Mouse (Mus musculus) T-helper 17 cell (primary cell): ENCODE measurements around the gene Tifab.

Experiments used
- in situ Hi-C, 2 experiments: fragments of 300-600 bp; cut with MboI, MseI; formaldehyde crosslinking; loops; 1 replicate in 1 of 2; 2 replicates in 1 of 2; pipeline ENCODE4 v1.15.1; 2025; ENCODE audit warnings: high pct_unique_total_duplicates in 2 of 2

The Tifab gene

DNA sequence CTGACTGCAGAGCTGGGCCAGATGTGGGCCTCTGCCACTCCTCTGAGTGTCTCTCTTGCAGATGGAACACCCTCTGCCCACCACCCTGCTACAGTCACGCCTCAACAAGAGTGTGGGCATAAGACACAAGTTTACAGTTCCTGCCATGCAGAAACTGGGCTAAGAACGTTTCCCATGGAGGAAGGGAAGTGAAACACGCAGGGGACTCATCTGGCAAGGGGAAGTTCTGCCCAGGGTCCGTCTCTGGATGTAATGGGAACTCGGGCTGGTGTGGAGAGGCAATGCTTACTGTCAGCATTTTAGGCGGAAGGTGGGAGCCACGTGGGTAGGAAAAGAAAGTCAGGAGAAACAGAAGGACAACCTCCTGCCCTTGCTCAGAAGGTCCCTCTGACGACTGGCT lies 2.7 kb upstream of the Tifab start:
- in situ Hi-C loops = no loop called here

DNA sequence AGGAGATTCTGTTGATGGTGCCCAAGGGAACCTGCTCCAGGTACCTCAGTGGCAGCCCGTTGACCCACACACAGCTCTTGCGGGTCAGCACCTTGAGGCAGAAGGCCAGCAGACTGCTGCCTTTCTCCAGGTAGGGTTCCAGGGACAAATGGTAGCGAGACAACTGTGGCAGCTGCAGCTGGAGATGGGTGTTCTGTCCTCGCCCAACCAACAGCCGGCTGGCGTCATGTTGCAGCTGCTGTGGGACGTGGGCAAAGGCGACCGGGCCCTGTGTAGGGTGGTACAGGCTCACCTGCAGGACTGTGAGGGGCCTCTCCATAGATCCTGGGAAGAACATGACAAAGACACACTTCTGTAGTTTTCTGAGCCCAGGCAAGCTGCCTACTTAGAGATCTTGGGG lies 2.4 kb downstream of the Tifab start:
- in situ Hi-C loops = no loop called here

DNA sequence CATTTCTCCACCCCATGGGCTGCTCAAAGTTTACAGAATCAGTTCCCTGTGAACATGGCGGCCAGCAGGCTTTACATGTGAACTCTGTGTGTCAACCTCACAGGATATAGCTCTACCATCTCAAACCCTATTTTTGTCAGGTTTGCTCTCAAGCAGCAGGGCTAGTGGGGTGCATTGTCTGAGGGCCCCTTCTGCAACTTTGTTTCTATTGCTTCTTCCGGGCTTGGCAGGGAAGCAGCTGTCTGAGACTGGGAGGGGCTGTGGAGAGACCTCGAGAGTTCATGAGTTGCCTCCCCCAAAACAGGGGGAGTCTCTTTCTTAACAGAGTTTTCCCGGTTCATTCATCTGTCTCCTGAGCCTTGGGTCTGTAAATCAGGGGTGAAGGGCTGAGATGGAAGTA lies 2.8 kb downstream of the Tifab start:
- in situ Hi-C loops = no loop called here

DNA sequence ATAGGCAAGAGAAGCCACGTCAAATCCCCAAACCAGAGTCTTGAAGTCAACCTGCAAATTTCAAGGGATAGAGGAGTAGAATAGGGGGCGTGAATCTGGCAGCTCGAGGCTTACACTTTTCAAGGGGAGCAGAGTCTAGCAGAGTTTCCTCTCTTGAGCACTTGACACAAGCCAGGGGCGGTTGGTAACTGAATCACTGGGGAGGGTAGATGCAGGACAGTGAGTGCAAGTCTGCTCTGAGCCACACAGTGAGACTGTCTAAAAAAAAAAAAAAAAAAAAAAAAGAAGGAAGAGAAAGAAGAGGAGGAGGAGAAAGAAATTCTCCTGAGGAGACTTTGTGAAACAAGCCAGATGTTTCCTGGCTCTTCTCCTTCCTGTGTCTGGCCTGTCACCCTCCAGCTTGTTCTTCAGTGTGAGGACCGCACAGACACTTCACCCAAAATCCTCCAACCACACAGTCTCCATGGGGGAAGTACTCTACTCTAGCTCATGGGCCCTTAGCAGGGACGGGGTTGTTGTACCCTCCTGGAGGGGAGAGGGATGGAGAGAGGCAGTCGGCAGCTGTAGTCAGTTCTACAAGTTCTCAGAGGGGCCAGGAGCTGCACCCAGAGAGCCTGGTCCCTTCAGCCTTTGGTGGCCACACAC lies 5.7 kb downstream of the Tifab start:
- in situ Hi-C loops = no loop called here

DNA sequence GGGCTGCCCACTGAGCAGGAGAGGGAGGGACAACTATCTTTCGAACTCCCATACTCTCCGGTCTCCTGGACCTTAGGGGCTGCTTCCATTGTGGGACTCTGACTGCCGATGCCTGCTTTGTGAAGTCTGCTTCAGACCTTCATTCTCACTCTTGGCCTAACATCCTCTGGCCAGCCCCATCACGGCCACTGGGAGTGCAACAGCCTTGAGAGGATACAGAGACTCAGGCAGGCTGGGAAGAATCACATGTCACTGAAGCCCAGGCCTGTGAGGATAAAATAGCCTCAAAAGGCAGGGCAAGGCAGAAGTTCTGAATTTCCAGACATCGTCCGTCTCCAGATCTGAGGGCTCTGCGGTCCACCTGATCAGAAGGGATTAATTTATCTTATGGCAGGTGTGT lies 6.6 kb downstream of the Tifab start:
- in situ Hi-C loops = no loop called here

DNA sequence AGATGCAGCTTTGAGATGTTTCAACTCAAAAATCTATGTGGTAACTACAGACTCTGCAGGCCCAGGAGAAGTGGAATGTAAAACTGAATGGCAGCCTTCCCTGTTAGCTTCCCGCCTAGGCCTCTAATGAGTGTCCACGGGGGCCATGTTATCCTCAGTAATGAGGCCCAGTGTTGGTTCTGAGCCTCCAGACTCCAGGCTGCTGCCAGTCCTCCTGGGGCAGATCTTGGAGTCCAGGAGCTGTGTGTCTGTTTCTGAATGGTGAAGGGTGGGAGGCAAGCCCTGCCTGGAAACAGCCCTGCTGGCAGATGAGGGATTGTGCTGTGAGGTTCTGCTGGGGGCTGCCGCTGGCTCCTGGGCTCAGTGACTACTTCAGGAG lies 10.3 kb downstream of the Tifab start:
- in situ Hi-C loops = no loop called here

DNA sequence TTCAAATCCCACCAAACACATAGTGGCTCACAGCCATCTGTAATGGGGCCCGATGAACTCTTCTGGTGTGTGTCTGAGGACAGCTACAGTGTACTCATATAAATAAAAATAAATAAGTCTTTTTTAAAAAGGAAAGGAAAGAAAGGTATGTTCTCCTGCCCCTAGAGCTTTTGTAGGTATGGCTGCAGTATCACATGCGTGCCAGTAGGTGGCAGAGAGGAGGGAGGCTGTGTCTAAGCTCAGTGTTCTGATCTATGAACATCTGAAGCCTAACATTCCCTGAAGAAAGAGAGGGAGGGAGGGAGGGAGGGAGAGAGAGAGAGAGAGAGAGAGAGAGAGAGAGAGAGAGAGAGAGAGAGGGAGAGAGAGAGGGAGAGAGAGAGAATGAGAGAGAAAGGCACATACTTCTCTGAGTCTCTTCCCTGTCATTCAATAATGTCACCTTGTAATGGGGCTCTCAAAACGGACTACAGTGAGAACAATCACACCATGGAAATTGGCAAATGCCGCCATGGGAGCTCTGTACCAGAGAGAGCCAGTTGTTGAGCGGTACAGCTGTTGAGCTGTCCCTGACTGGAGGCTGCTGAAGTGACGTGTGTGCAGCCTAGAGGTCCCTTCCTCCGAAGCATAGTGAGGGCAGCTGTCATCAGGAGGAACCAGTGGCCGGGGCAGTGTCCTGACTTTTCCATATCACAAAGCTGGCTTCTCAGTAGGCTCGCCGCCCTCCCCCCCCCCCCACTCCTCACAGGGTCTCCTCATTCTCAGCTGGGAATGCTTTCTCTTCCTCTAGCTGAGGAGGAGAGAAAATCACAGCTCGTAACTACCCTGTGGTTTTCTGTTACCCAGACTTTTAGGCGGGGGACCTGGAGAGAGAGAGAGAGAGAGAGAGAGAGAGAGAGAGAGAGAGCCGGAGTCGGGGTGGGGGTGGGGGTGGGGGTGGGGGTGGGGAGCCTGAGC lies 11.0 kb downstream of the Tifab start:
- in situ Hi-C loops = no loop called here

DNA sequence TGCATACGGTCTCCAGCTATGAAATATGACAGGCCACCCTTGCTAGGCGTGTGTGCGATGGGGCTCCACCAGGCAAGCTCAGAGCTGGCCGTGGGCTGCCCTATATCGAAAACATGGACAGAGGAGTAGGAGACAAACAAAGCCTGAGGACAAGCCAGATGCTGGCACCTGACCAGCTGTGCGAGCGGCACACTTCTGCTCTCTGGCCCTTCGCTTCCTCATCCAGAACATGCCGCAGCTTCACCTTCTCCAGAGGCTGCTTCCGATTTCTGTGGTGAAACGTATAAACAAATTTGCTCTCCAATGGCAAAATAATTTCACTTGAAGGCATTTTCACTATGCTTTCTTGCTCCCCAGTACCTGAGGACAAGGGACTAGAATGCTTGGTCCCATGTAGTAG lies 13.1 kb downstream of the Tifab start:
- in situ Hi-C loops = no loop called here

DNA sequence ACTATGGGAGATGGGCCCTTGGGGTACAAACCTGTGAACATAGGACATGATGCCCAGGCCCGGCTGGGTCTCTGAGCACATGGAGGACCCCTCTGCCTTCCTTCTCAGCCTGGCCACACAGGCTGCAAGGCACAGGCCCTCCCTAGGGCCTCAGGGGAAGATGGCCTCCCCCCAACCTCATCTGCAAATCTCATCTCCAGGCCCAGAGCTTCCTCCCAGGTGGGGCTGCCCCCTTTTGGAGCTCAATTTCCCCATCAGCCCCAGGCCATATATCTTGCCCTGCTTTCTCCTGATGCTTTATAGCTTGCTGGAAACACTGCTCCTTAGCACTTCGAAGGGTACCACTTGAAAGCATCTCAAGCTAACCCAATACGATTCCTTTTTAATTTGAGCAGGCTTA lies 14.3 kb downstream of the Tifab start:
- in situ Hi-C loops = no loop called here

DNA sequence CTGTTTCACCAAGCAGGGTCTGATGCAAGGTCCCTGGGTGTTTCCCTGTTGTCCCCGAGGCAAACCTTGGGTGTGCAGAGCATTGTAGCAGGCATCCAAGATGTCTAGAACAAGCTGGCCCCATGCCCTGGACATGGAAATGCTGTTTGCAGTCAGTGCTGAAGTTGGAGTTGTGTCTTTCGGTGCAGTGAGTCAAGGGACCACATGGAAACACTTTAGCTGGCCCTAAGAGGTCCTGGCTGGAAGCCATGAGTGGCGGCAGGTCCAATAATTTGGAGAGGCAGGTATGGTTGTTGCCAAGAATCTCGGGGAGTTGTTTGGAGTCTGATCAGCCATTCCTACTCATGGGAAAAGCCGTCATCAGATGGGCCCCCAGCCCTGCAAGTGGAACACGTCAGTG lies 14.9 kb downstream of the Tifab start:
- in situ Hi-C loops = no loop called here

DNA sequence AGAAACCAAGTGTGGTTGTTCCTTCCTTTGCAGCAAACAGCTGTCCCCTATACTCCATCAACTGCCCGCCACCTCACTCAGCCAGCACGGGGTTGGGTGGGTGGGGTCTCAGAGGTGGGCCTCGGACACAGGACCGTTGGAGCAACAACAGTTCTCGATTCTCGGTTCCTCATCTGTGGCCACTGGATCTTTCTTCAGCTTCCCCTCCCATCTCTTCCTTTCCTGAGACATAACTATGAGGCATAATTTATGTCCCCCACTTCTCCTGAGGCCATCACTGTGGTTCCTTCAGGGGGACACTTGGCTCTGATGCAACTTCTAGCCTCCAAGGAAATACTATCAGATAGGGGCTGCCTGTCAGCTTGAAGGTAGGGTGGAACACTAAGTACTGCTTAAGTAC lies 15.8 kb downstream of the Tifab start:
- in situ Hi-C loops = no loop called here

DNA sequence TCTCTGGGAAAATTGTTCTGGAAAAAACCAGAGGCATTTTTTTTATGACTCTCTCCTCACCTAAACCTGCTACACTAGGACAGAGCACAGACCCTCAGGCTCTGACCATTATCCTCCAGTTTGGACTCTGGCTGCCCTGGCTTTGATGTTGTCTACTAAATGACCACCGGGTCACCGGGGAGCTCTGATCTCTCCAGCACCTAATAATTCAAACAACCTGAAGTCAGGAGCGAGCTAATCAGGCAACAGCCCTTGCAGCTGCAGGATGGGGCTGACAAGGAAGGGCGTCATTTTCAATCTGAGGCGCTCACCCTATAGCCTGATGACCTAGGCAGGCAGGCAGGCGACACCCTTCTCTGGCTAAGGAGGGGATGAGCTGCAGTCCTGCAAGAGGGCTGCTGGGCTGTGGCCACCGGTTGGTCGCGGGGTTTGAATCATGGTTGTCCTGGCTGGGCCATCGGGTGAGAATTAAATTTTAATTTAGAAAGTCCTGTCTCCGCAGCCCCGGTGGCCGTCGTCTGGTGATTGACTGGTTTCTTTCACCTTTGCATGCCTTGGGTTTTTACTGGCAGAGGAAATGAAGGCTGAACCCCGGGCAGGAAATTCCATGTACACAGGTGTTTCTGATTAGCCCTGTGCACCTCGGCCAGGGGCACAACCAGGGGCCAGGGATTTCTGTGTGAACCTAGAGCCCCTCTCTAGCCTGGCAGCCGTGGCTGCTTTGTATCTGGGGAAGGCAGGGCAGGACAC lies 18.9 kb downstream of the Tifab start:
- in situ Hi-C loops = no loop called here

DNA sequence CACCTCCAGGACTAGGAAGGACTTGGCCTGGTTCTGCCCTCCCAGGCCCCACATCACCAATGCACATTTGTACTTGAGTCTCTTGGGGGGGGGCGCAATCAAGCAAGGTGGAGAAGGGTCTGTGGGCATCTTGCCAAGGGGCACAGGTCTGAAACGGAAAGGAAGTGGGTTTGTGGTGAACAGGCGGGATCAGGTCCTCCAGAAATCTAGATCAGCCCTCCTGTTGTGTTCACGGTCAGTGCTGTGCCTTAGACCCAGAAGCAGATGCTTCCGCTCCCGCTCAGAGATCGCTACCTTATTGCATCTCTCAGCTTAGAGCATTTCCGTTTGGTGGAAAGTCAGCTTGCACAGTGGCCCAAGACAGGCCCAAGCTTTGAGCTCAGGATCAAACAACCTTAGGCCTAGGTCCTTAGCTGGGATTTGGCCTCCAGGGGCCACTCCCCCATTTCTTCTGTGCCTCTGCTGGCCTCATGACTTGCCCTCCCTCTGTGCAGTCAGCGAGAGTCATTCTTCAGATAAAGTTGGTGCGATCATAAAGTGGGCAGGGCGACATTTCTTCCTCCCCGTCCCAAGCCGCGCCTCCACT lies 19.6 kb downstream of the Tifab start:
- in situ Hi-C loops = no loop called here

DNA sequence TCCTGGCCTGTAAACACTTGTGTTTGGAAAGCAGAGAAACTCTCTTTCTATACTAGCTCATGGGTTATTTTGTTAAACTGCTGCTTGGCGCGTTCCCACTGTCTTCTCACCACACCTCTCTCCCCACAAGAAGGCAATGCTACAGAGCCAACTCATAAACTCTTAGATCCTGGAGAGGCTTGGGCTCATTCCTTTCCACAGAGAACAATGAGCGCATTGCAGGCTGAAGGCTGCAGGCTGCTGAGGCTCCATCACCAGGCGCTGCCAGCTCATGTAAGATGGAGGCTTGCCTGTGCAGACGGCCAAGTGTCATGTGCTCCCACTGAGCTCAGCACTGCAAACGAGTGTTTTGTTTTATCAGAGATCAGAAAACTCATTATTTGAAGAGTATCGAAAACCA lies 23.0 kb downstream of the Tifab start:
- in situ Hi-C loops = no loop called here

DNA sequence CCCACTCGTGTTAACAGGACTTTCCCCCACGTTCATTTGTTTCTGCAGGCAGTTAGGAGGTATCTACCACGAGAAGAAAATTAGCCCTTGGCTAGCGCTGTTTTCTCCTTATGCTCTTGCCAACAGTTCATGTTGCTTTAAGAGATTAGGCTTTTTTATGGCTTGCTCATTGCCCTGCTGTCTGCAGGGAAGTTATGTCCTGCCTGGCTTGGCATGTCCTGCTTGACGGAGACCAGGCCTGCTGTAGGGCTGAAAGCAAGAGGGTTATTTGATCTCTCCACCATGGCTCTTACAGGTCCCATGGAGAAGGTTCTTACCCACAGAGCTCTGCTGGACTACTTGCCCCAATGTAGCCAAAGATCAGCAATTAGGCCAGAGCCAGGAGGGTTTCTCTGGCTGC lies 23.6 kb downstream of the Tifab start:
- in situ Hi-C loops = no loop called here

DNA sequence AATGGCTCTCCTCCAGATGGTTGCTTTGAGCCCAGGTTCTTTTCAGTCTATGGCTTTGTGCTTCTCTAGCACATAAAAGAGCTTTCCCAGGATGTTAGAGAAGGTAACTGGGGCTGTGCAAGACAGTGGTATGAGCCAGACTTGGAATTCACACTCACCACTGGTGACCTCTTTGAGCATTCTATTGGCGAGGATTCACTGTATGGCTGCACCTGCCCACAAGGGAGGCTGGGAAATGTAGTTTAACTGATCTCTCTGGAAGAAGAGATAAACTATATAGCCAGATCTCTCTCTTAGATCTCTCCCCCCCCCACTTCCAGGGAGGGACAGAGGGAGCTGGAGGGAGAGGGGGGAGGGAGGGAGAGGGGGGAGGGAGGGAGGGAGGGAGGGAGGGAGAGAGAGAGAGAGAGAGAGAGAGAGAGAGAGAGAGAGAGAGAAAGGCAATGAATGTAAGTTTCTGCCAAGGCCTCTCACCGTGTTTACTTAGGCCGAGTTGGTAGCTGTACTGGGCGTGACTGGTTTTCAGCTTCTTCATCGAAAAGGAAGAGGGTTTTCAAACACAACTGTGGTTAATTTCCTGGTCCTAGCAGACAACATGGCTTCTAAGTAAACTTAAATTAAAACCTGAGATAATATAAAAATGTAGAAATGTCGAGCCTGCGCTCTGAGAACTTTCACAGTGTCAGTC lies 25.8 kb downstream of the Tifab start:
- in situ Hi-C loops = no loop called here

DNA sequence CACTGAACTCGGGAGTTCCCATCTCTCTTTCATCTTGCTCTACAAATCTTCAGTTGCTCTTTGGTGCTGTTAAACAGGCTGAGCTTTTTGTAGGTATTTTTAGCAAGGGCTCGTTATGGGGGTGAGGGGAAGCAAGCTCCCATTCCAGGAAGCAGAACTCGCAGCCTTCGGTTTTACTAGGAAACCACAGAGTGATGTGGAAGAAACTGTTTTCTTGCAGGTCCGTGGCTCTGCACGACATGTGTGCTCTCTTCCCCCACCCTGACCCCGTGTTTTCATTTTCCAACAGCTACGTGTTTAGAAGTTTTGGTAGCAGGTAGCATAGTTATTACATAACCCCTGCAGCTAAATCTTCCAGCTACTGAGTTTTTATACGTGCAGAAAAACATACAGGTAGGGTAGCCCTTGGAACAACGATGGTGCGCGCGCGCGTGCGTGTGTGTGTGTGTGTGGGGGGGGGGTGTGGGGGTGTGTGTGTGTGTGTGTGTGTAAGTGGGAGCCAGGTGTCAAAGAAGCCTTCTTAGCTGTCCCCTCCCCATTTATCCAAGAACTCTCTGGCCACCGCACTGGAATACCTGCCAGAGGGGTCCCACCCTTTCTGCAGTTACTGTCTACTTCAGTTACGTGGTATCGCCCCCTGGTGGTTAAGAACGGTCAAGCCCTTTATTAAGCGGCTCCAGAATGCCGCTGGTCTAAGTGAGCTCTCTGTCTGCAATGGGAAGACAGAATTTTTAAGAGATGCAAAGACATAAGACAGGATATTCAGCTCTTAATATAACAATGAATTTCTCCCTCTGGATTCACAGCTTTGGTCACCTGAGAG lies 27.1 kb downstream of the Tifab start:
- in situ Hi-C loops = no loop called here

DNA sequence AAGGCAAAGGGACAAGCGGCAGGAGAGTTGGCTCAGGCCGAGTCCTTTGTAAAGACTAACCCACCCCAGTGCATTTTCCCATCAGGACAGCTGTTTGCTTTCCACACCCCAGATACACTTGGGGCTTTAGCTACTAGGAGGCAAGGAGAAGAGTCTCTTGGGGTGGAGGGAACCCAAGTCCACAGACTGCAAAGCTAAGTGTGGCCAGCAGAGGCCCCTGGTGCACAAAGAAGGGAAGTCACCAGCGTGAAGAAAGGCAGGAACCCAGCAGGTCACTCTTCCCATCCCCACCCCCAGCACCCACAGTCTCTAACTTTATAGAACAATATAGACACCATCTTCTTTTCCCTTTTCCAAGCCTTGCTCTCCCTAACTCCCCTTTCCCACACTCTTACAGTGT lies 33.2 kb downstream of the Tifab start:
- in situ Hi-C loops = no loop called here

DNA sequence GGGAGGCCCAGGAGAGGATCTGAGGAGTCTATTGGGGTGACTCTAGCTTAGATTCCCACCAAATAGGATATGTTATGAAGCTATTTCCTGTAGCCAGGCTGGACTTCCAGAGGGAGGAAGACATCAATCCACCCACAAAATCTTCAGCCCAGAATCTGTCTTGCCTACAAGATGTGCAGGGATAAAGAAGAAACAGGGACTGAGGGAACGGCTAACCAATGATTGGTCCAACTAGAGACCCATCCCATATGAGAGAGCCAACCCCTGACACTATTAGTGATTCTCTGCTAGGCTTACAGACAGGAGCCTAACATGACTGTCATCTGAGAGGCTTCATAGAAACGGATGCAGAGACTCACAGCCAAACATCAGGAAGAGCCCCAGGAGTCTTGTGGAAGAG lies 34.7 kb downstream of the Tifab start:
- in situ Hi-C loops = no loop called here

DNA sequence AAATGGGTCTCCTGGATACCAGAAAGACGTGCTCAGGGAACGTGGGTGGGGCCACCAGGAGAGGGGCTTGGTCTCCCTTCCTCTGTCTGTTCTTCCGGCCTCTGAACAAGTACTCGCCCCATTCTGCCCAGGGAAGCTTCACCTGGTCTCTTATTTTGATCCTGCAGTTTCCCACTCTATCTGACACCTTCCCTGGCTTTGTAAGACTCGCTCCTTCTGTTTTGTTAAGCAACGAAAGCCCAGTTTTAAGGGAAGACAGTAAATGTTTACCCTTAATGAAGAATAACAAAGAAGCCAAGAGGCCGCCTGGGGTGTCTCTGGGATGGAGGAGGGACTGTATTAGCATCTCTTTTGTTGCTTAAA lies 35.6 kb downstream of the Tifab start:
- in situ Hi-C loops = no loop called here
